9 mouse cellular contexts compared by ENCODE assay signal in genomic region chr9:120708507-120708906, GRCm38 (mm10).
DNase-seq lines count a peak whose midpoint lies in the region; ATAC-seq and TF ChIP-seq lines count a peak whose summit lies in the region.
"Had no signal": no experiment of that assay in that cellular context is flagged by ENCODE, and none has a peak within 500 bp of the region (broad histone marks: within the 10 kb centered on the region; RNA-seq: fewer than 3 reads in every experiment).

No protein-coding gene starts in this region.

- 19% methylated on average over 11 of the region's 11 CpGs for WGBS in lung, postnatal 0 days
- 6% methylated on average over 11 of the region's 11 CpGs for WGBS in forebrain, embryonic 12.5 days
- 15% methylated on average over 11 of the region's 11 CpGs for WGBS in intestine, embryonic 16.5 days
- 20% methylated on average over 11 of the region's 11 CpGs for WGBS in stomach, embryonic 15.5 days

- no peak overlapping the region for H3K27ac ChIP-seq in lung, postnatal 0 days (ENCODE audit: low read length)
- no peak overlapping the region for H3K27ac ChIP-seq in forebrain, embryonic 12.5 days
- H3K27ac ChIP-seq in intestine, embryonic 16.5 days (ENCODE audit: low read length): no peak overlapping the region
- no peak overlapping the region for H3K27ac ChIP-seq in stomach, embryonic 15.5 days
- H3K27ac ChIP-seq: liver, embryonic 15.5 days had no signal

- peak; percentile 32 for DNase-seq in lung, postnatal 0 days (ENCODE audit: low spot score)
- no peak for DNase-seq in lung, postnatal 25 days (ENCODE audit: low spot score)
- DNase-seq in left cerebral cortex, adult 8-10 months (ENCODE audit: low spot score in 2 of 2): no peak
- DNase-seq in spleen, adult 18-20 months: no peak
- DNase-seq: cerebellum, adult 9-10 months had no signal

- peaks cover 2% of the 10 kb centered on the region; the same call in 1 of the 2 replicates for H3K4me1 ChIP-seq in lung, postnatal 0 days (ENCODE audit: insufficient read depth, low read depth, low read length)
- peaks cover 20% of the 10 kb centered on the region for H3K4me1 ChIP-seq in forebrain, embryonic 12.5 days
- peaks cover 8% of the 10 kb centered on the region; the same call in 1 of the 2 replicates for H3K4me1 ChIP-seq in intestine, embryonic 16.5 days (ENCODE audit: control insufficient read depth, insufficient read depth, low read length)
- H3K4me1 ChIP-seq in stomach, embryonic 15.5 days: peaks cover 7% of the 10 kb centered on the region; the same call in 1 of the 2 replicates
- H3K4me1 ChIP-seq: liver, embryonic 15.5 days had no signal

- H3K9me3 ChIP-seq in lung, postnatal 0 days (ENCODE audit: low read length): no peaks in the 10 kb centered on the region
- peaks cover 6% of the 10 kb centered on the region; the same call in 1 of the 2 replicates for H3K9me3 ChIP-seq in forebrain, embryonic 12.5 days
- 0 out of 2 replicates have a peak, but pooled peaks cover 6% of the 10 kb centered on the region for H3K9me3 ChIP-seq in intestine, embryonic 16.5 days (ENCODE audit: control insufficient read depth, low read length)
- H3K9me3 ChIP-seq in stomach, embryonic 15.5 days: no peaks in the 10 kb centered on the region
- H3K9me3 ChIP-seq: liver, embryonic 15.5 days had no signal

- no peaks in the 10 kb centered on the region for H3K36me3 ChIP-seq in lung, postnatal 0 days (ENCODE audit: insufficient read depth, low read length)
- H3K36me3 ChIP-seq in forebrain, embryonic 12.5 days (replicated peaks): no peaks in the 10 kb centered on the region
- no peaks in the 10 kb centered on the region for H3K36me3 ChIP-seq in intestine, embryonic 16.5 days (ENCODE audit: control insufficient read depth, insufficient read depth, low read length)
- H3K36me3 ChIP-seq in stomach, embryonic 15.5 days: no peaks in the 10 kb centered on the region
- H3K36me3 ChIP-seq: liver, embryonic 15.5 days had no signal

- ATAC-seq in lung, postnatal 0 days: no peak
- peak; percentile 44; the same call in 1 of the 2 replicates for ATAC-seq in forebrain, embryonic 12.5 days (ENCODE audit: low FRiP score)
- peak; percentile 38; the same call in 1 of the 2 replicates for ATAC-seq in intestine, embryonic 16.5 days
- no peak for ATAC-seq in stomach, embryonic 15.5 days (ENCODE audit: insufficient read depth, low FRiP score, low read depth)

- 0 out of 2 replicates have a peak, but pooled peaks have one; percentile 15 for TF ChIP-seq CTCF in lung, postnatal 0 days (IDR thresholded peaks at IDR 0.05)

- no peak overlapping the region for H3K9ac ChIP-seq in lung, postnatal 0 days (replicated peaks; ENCODE audit: low read depth)
- peak overlapping the region; percentile 21; the same call in 1 of the 2 replicates for H3K9ac ChIP-seq in forebrain, embryonic 12.5 days
- 0 out of 2 replicates have a peak overlapping the region, but pooled peaks have one; percentile 29 for H3K9ac ChIP-seq in intestine, embryonic 16.5 days (ENCODE audit: low read depth, low read length)
- no peak overlapping the region for H3K9ac ChIP-seq in stomach, embryonic 15.5 days
- H3K9ac ChIP-seq: liver, embryonic 15.5 days had no signal

- TF ChIP-seq EP300 in lung, postnatal 0 days (IDR thresholded peaks at IDR 0.05): no peak

- 0 out of 2 replicates have a peak overlapping the region, but pooled peaks have one; percentile 17 for H3K4me2 ChIP-seq in lung, postnatal 0 days (replicated peaks; ENCODE audit: low read depth, low read length)
- H3K4me2 ChIP-seq in forebrain, embryonic 12.5 days: peak overlapping the region; percentile 42
- peak overlapping the region; percentile 20; the same call in 1 of the 2 replicates for H3K4me2 ChIP-seq in intestine, embryonic 16.5 days (ENCODE audit: low read depth, low read length)
- H3K4me2 ChIP-seq in stomach, embryonic 15.5 days: peak overlapping the region; percentile 39
- H3K4me2 ChIP-seq: liver, embryonic 15.5 days had no signal

- H3K27me3 ChIP-seq in lung, postnatal 0 days (replicated peaks; ENCODE audit: insufficient read depth, low read length): no peaks in the 10 kb centered on the region
- no peaks in the 10 kb centered on the region for H3K27me3 ChIP-seq in forebrain, embryonic 12.5 days
- no peaks in the 10 kb centered on the region for H3K27me3 ChIP-seq in intestine, embryonic 16.5 days (replicated peaks; ENCODE audit: control insufficient read depth, insufficient read depth, low read length)
- H3K27me3 ChIP-seq in stomach, embryonic 15.5 days (replicated peaks): no peaks in the 10 kb centered on the region

- H3K4me3 ChIP-seq in lung, postnatal 0 days (ENCODE audit: low read depth, low read length): no peak overlapping the region
- H3K4me3 ChIP-seq in forebrain, embryonic 12.5 days (replicated peaks): 0 out of 2 replicates have a peak overlapping the region, but pooled peaks have one; percentile 3
- H3K4me3 ChIP-seq in intestine, embryonic 16.5 days (ENCODE audit: low read length): peak overlapping the region; percentile 7; the same call in 1 of the 2 replicates
- H3K4me3 ChIP-seq in stomach, embryonic 15.5 days (replicated peaks): no peak overlapping the region
- H3K4me3 ChIP-seq: liver, embryonic 15.5 days had no signal

Comparison
In these comparisons a context has a peak if more than half of its experiments do, and no peak if none do; other contexts are left out.
1. ATAC-seq: peak in forebrain, embryonic 12.5 days (single experiment) and intestine, embryonic 16.5 days (single experiment); none in lung, postnatal 0 days (single experiment) and stomach, embryonic 15.5 days (single experiment).
2. H3K4me3 ChIP-seq: peak in forebrain, embryonic 12.5 days (single experiment) and intestine, embryonic 16.5 days (single experiment); none in lung, postnatal 0 days (single experiment) and stomach, embryonic 15.5 days (single experiment).
3. H3K9ac ChIP-seq: peak in forebrain, embryonic 12.5 days (single experiment) and intestine, embryonic 16.5 days (single experiment); none in lung, postnatal 0 days (single experiment) and stomach, embryonic 15.5 days (single experiment).
4. Peak in every context shown above with its lines, with median percentiles within 50 percentile points of each other: H3K4me2 ChIP-seq.